Mouse (Mus musculus) small intestine, adult 2 months (tissue): ENCODE data around the gene Sec11a.
"Not testable (repeated sequence)": the region's sequence is repeated elsewhere in the genome, so short reads cannot be mapped to it uniquely, and the experiment has no call there.

Source experiments
- CTCF ChIP-seq: fragments of 200-500 bp; IDR thresholded peaks from 2 replicates; pipeline ENCODE4 v1.5.1; 2012; ENCODE audit warnings: low read depth, mild to moderate bottlenecking, control low read depth, inconsistent platforms, low read length, moderate library complexity, mixed read lengths; ENCODE audit not compliant: insufficient replicate concordance, insufficient read length; ENCODE audit errors: extremely low read depth
- POLR2A ChIP-seq: fragments of 200-500 bp; IDR thresholded peaks from 2 replicates; pipeline ENCODE4 v1.6.1; 2012; ENCODE audit warnings: low read depth, mild to moderate bottlenecking, control low read depth, inconsistent platforms, low read length, moderate library complexity

GRCm38 (mm10) chr7:80937304-80937666 lies 10.3 kb downstream of the Sec11a start:
- TF ChIP-seq CTCF, POLR2A: not testable (repeated sequence)
